Comparison of ENCODE assay signal across 9 mouse cellular contexts in the genomic region with DNA sequence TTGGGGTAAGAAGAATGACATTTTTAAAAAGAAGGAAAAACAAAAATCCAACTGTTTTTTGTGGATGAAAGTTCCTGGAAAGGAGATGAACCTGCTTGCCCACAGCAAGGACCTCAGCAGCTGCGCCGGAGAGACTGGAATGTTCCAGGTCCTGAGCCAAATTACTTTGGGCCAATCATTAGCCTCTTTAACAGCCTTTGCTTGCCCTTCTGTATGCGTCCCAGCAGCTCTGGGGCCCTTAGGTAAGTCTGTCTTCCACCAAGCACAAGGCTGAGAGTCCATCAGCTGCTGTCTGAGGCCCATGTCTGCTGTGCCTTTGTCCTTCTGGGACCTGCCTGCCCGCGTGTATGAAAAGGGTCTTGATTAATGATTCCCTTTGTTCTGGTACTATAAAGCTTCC.
DNase-seq lines count a peak whose midpoint lies in the region; ATAC-seq and TF ChIP-seq lines count a peak whose summit lies in the region.
"Had no signal": no experiment of that assay in that cellular context is flagged by ENCODE, and none has a peak within 500 bp of the region (broad histone marks: within the 10 kb centered on the region; RNA-seq: fewer than 3 reads in every experiment).

No protein-coding gene starts in this region.

- no peak; the same call in 1 of the 2 replicates for TF ChIP-seq EP300 in lung, postnatal 0 days (IDR thresholded peaks at IDR 0.05)

- no peaks in the 10 kb centered on the region for H3K9me3 ChIP-seq in forebrain, postnatal 0 days (ENCODE audit: low read length)
- H3K9me3 ChIP-seq in forebrain, embryonic 11.5 days (ENCODE audit: control insufficient read depth, low read length): no peaks in the 10 kb centered on the region
- H3K9me3 ChIP-seq in intestine, embryonic 14.5 days (ENCODE audit: control insufficient read depth, low read length): peaks cover 4% of the 10 kb centered on the region; the same call in 1 of the 2 replicates
- H3K9me3 ChIP-seq in lung, postnatal 0 days (ENCODE audit: low read length): no peaks in the 10 kb centered on the region

- no peaks in the 10 kb centered on the region for H3K27me3 ChIP-seq in forebrain, postnatal 0 days (ENCODE audit: insufficient read depth, low read length)
- H3K27me3 ChIP-seq in forebrain, embryonic 11.5 days (ENCODE audit: control insufficient read depth, insufficient read depth, low read length): no peaks in the 10 kb centered on the region; the same call in 1 of the 2 replicates
- H3K27me3 ChIP-seq in intestine, embryonic 14.5 days (replicated peaks; ENCODE audit: control insufficient read depth, insufficient read depth, low read length): no peaks in the 10 kb centered on the region
- no peaks in the 10 kb centered on the region for H3K27me3 ChIP-seq in lung, postnatal 0 days (replicated peaks; ENCODE audit: insufficient read depth, low read length)

- 0 out of 2 replicates have a peak, but pooled peaks have one; percentile 18 for ATAC-seq in forebrain, postnatal 0 days
- ATAC-seq in forebrain, embryonic 11.5 days (replicated peaks; ENCODE audit: low FRiP score): no peak
- no peak for ATAC-seq in intestine, embryonic 14.5 days (replicated peaks; ENCODE audit: low FRiP score, low TSS enrichment, low read depth)
- ATAC-seq in lung, postnatal 0 days: peak; percentile 78

- no peaks in the 10 kb centered on the region for H3K36me3 ChIP-seq in forebrain, postnatal 0 days (ENCODE audit: insufficient read depth)
- no peaks in the 10 kb centered on the region for H3K36me3 ChIP-seq in forebrain, embryonic 11.5 days (ENCODE audit: control insufficient read depth, insufficient read depth, low read length)
- H3K36me3 ChIP-seq in intestine, embryonic 14.5 days (ENCODE audit: control insufficient read depth, insufficient read depth, low read length): no peaks in the 10 kb centered on the region
- no peaks in the 10 kb centered on the region for H3K36me3 ChIP-seq in lung, postnatal 0 days (ENCODE audit: insufficient read depth, low read length)

- WGBS in forebrain, postnatal 0 days: 24% methylated on average over 5 of the region's 5 CpGs
- WGBS in forebrain, embryonic 11.5 days: 55% methylated on average over 5 of the region's 5 CpGs
- 54% methylated on average over 5 of the region's 5 CpGs for WGBS in intestine, embryonic 14.5 days
- WGBS in lung, postnatal 0 days: 25% methylated on average over 5 of the region's 5 CpGs

- no peak overlapping the region for H3K4me3 ChIP-seq in forebrain, postnatal 0 days (ENCODE audit: low read depth, low read length)
- no peak overlapping the region for H3K4me3 ChIP-seq in forebrain, embryonic 11.5 days (ENCODE audit: low read depth, low read length)
- no peak overlapping the region for H3K4me3 ChIP-seq in intestine, embryonic 14.5 days (ENCODE audit: low read depth, low read length)
- no peak overlapping the region for H3K4me3 ChIP-seq in lung, postnatal 0 days (ENCODE audit: low read depth, low read length)

- no peak for TF ChIP-seq CTCF in forebrain, postnatal 0 days (IDR thresholded peaks at IDR 0.05; ENCODE audit: low read depth)
- no peak for TF ChIP-seq CTCF in lung, postnatal 0 days (IDR thresholded peaks at IDR 0.05)

- no peak overlapping the region for H3K9ac ChIP-seq in forebrain, postnatal 0 days
- no peak overlapping the region; the same call in 1 of the 2 replicates for H3K9ac ChIP-seq in forebrain, embryonic 11.5 days (ENCODE audit: low read length)
- no peak overlapping the region for H3K9ac ChIP-seq in intestine, embryonic 14.5 days (ENCODE audit: low read length)
- no peak overlapping the region for H3K9ac ChIP-seq in lung, postnatal 0 days (replicated peaks; ENCODE audit: low read depth)
- H3K9ac ChIP-seq: liver, embryonic 14.5 days had no signal

- H3K4me2 ChIP-seq in forebrain, postnatal 0 days (ENCODE audit: low read depth): no peak overlapping the region
- no peak overlapping the region for H3K4me2 ChIP-seq in forebrain, embryonic 11.5 days (ENCODE audit: low read depth, low read length, severe bottlenecking)
- H3K4me2 ChIP-seq in intestine, embryonic 14.5 days (ENCODE audit: low read length): no peak overlapping the region
- H3K4me2 ChIP-seq in lung, postnatal 0 days (replicated peaks; ENCODE audit: low read depth, low read length): no peak overlapping the region

- H3K27ac ChIP-seq in forebrain, postnatal 0 days (ENCODE audit: low read depth, low read length): 0 out of 2 replicates have a peak overlapping the region, but pooled peaks have one; percentile 29
- H3K27ac ChIP-seq in forebrain, embryonic 11.5 days (ENCODE audit: low read depth, low read length): no peak overlapping the region
- H3K27ac ChIP-seq in intestine, embryonic 14.5 days (ENCODE audit: low read depth): 0 out of 2 replicates have a peak overlapping the region, but pooled peaks have one; percentile 16
- H3K27ac ChIP-seq in lung, postnatal 0 days (ENCODE audit: low read length): peak overlapping the region; percentile 86
- H3K27ac ChIP-seq: liver, embryonic 14.5 days had no signal

- H3K4me1 ChIP-seq in forebrain, postnatal 0 days (ENCODE audit: insufficient read depth): no peaks in the 10 kb centered on the region
- no peaks in the 10 kb centered on the region; the same call in 1 of the 2 replicates for H3K4me1 ChIP-seq in forebrain, embryonic 11.5 days (replicated peaks; ENCODE audit: control insufficient read depth, insufficient read depth, low read length)
- peaks cover 17% of the 10 kb centered on the region for H3K4me1 ChIP-seq in intestine, embryonic 14.5 days (replicated peaks; ENCODE audit: control insufficient read depth, insufficient read depth, low read length)
- peaks cover 27% of the 10 kb centered on the region for H3K4me1 ChIP-seq in lung, postnatal 0 days (ENCODE audit: insufficient read depth, low read depth, low read length)

- DNase-seq in forebrain, postnatal 0 days: no peak
- DNase-seq in forebrain, embryonic 11.5 days (ENCODE audit: low spot score): no peak
- DNase-seq in gastrocnemius, adult 8-10 months (ENCODE audit: low spot score in 2 of 2): peak; percentile 47
- DNase-seq in intestine, embryonic 14.5 days (ENCODE audit: low spot score): no peak
- peak; percentile 88 for DNase-seq in lung, postnatal 0 days (ENCODE audit: low spot score)
- no peak for DNase-seq in spleen, postnatal 4 days (ENCODE audit: low spot score in 2 of 2)
- no peak for DNase-seq in spleen, postnatal 36 days (ENCODE audit: low spot score in 2 of 2)
- DNase-seq in cerebellum, postnatal 25 days: no peak

Comparison
In these comparisons a context has a peak if more than half of its experiments do, and no peak if none do; other contexts are left out.
1. ATAC-seq: peak in forebrain, postnatal 0 days (single experiment) and lung, postnatal 0 days (single experiment); none in forebrain, embryonic 11.5 days (single experiment) and intestine, embryonic 14.5 days (single experiment).
2. DNase-seq: peak in gastrocnemius, adult 8-10 months (2 of 2) and lung, postnatal 0 days (single experiment); none in forebrain, postnatal 0 days (single experiment), forebrain, embryonic 11.5 days (single experiment), intestine, embryonic 14.5 days (single experiment), spleen, postnatal 4 days (0 of 2), spleen, postnatal 36 days (0 of 2) and cerebellum, postnatal 25 days (0 of 2).